Mouse (Mus musculus) skeletal muscle tissue, adult 2 months (tissue): Measurements from ENCODE around the gene Cdh13.
A peak's percentile ranks its signal among the peaks of the same experiment; 100 is the strongest.

Experiments used
- DNase-seq: peaks from one replicate; pipeline ENCODE4 v3.0.0-alpha.2; 2012; ENCODE audit warnings: low read depth, low spot score

The Cdh13 gene

GRCm38 (mm10) chr8:118283600-118284111 lies at the start of gene Cdh13:
TSS of gene Cdh13 (plus strand) at chr8:118283733.
- peak; percentile 66 for DNase-seq

- DNase-seq, result no peak
Measured at GRCm38 (mm10) chr8:118235626-118236025, 47.9 kb upstream of the Cdh13 start.

- no peak for DNase-seq
Measured at GRCm38 (mm10) chr8:118237150-118237620, 46.3 kb upstream of the Cdh13 start.

- DNase-seq, result no peak
Measured at GRCm38 (mm10) chr8:118238156-118238555, 45.4 kb upstream of the Cdh13 start.

- no peak for DNase-seq
Measured at GRCm38 (mm10) chr8:118239186-118239585, 44.3 kb upstream of the Cdh13 start.

GRCm38 (mm10) chr8:118249319-118249718 lies 34.2 kb upstream of the Cdh13 start:
- no peak for DNase-seq

- no peak for DNase-seq
Measured at GRCm38 (mm10) chr8:118249923-118250322, 33.6 kb upstream of the Cdh13 start.

- DNase-seq, result no peak
Measured at GRCm38 (mm10) chr8:118263117-118263516, 20.4 kb upstream of the Cdh13 start.

- no peak for DNase-seq
Measured at GRCm38 (mm10) chr8:118270751-118271402, 12.7 kb upstream of the Cdh13 start.

GRCm38 (mm10) chr8:118272493-118272892 lies 11.0 kb upstream of the Cdh13 start:
- no peak for DNase-seq

GRCm38 (mm10) chr8:118274243-118274642 lies 9.3 kb upstream of the Cdh13 start:
- DNase-seq, result no peak

- DNase-seq, result peak; percentile 44
Measured at GRCm38 (mm10) chr8:118274688-118275087, 8.8 kb upstream of the Cdh13 start.

- DNase-seq, result peak; percentile 70
Measured at GRCm38 (mm10) chr8:118284112-118285029, 838 bp downstream of the Cdh13 start.

- peak; percentile 61 for DNase-seq
Measured at GRCm38 (mm10) chr8:118285596-118286281, 2.2 kb downstream of the Cdh13 start.

GRCm38 (mm10) chr8:118286282-118287180 lies 3.0 kb downstream of the Cdh13 start:
- DNase-seq, result peak; percentile 71

GRCm38 (mm10) chr8:118287496-118287895 lies 4.0 kb downstream of the Cdh13 start:
- no peak for DNase-seq

GRCm38 (mm10) chr8:118288259-118288952 lies 4.9 kb downstream of the Cdh13 start:
- DNase-seq, result peak; percentile 38

- DNase-seq, result no peak
Measured at GRCm38 (mm10) chr8:118289091-118289490, 5.6 kb downstream of the Cdh13 start.

GRCm38 (mm10) chr8:118289525-118289924 lies 6.0 kb downstream of the Cdh13 start:
- no peak for DNase-seq

GRCm38 (mm10) chr8:118290266-118290665 lies 6.7 kb downstream of the Cdh13 start:
- DNase-seq, result no peak
